Mouse (Mus musculus): ENCODE results near the gene Epop.

GRCm38 (mm10) chr11:97678301-97678700 is 48.8 kb upstream of the Epop start:
- TF ChIP-seq POLR2A (IDR thresholded peaks at IDR 0.05; ENCODE audit: borderline replicate concordance, extremely low read depth, insufficient read depth, insufficient read length, poor library complexity, severe bottlenecking) (no peak), CTCF (IDR thresholded peaks at IDR 0.05; ENCODE audit: borderline replicate concordance, extremely low read depth, insufficient read depth, insufficient read length) (no peak)

Data from brain, embryonic 14.5 days (tissue).